Mouse (Mus musculus) heart, postnatal 4 days (tissue): ENCODE measurements at regions not wholly inside any gene's neighbourhood (a gene's known extent, or its start where the extent isn't known, plus 50 kb on each side); places are given as distances from the start of the nearest gene placed in this dataset.

ENCODE experiments used
- DNase-seq: peaks from one replicate; pipeline ENCODE4 v3.0.0; 2021

GRCm38 (mm10) chr8:26356801-26357200, 237.5 kb downstream of the Gm45692 start:
- DNase-seq: peak; percentile 41

- DNase-seq: no peak
These were observed 239.4 kb downstream of the Gm45692 start for GRCm38 (mm10) chr8:26358711-26359136.

GRCm38 (mm10) chr8:26362366-26362765, 243.0 kb downstream of the Gm45692 start:
- DNase-seq: no peak

- no peak for DNase-seq
These were observed 244.3 kb downstream of the Gm45692 start for GRCm38 (mm10) chr8:26363616-26364015.

- no peak for DNase-seq
These were observed 245.3 kb downstream of the Gm45692 start for GRCm38 (mm10) chr8:26364637-26365036.

DNA sequence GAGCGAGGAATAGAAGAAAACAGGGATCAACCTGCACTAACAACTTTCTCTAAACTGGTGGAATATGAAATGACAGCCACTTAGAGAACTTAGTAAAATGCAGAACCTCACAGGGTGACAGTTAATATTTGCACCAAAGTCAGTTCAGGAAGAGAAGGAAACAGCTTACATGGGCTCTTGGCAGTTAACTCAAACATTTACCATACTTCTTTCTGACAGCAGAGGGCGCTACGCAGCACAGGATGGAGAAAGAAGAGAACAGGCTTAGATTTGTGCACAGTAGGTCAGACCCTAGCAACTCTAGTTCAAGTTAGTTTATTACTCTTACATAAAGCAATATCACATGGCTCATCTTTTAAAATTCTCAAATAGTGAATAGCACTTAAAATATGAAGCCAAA, 261.3 kb downstream of the Gm45692 start:
- peak; percentile 81 for DNase-seq

- DNase-seq: no peak
These were observed 263.1 kb downstream of the Gm45692 start for GRCm38 (mm10) chr8:26382426-26382825.

DNA sequence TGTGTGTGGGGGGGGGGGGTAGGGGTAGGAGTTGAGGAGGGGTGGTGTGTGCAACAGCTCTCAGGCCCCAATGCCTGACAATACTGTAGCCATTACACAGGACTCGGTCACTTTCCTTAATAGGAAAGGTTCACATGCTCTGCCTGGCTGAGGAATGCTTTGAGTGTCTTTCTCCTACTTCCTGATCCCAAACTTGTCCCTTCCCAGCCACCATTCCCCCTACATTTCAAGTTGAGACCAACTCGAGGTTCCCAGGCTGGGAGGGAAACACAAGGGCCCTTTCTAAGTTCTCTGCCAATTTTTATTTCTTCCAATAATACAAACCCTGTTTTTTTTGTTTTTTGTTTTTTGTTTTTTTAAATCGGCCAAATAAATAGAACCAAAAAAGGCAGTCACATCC, 264.6 kb downstream of the Gm45692 start:
- no peak for DNase-seq

GRCm38 (mm10) chr8:26384305-26384993, 265.1 kb downstream of the Gm45692 start:
- DNase-seq: peak; percentile 18

GRCm38 (mm10) chr8:26384994-26385345, 265.6 kb downstream of the Gm45692 start:
- DNase-seq: no peak

- no peak for DNase-seq
These were observed 275.7 kb downstream of the Gm45692 start for GRCm38 (mm10) chr8:26395061-26395460.

- DNase-seq: no peak
These were observed 300.7 kb downstream of the Gm45692 start for GRCm38 (mm10) chr8:26420002-26420401.

DNA sequence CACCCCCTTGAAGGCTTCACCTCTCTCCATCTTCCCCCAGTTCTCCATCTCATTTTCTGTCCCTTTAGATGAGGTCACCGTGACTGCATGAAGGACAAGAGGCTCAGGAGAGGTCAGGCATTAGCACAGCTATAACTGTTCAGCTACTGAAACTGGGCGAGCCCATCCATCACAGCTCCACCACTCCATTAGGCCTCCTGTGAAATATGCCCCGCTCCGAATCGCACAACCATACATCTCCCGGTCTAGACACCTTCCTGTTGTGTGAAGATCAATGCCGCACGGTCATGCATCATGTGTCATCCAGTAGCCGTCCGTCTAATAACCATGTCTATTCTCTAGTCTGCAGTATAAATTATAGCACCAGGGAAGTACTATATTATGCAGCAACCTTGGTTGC, 301.2 kb downstream of the Gm45692 start:
- no peak for DNase-seq

DNA sequence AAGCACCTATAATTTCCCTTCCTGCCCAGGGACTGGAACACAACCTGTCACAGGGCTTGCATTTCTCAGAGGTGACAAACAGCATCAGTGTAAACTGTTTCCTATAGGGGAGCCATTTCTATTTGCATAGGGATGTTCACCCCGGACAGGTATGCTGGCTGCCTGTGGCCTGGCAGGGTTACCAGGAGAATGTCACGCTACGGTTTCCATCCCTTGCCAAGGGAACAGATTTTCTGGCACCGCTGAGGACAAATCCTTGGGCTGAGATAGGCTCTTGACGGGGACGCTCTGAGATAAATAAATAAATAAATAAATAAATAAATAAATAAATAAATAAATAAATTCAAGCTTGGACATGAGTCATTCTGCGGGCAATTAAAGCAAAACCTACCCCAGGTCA, 308.0 kb downstream of the Gm45692 start:
- no peak for DNase-seq

DNA sequence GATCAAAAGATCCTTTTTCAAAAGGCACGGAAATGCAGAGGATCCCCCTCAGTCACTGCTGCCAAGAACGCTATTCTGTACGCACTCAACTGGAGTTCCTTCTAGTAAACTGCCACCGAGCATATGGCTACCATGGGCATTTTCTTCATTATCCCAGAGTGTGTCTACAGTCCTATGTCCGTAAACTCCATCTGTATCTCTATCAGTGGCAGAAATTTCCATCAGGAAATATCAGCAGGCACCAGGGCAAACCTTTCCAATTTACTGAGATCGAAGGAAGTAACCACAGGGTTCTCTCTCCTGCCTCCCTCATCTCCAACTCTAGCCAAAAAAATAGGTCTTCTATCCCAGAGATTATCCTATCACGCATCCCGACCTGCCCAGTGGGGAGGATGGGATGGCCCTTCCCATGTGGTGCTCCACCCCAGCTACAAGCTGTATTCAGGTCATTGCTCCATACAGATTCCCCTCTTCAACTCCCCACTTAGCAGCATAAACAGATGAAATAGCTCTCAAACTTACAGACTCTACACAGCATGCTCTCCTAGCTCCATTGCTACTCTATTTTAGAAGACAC, 310.5 kb downstream of the Gm45692 start:
- DNase-seq: no peak

DNA sequence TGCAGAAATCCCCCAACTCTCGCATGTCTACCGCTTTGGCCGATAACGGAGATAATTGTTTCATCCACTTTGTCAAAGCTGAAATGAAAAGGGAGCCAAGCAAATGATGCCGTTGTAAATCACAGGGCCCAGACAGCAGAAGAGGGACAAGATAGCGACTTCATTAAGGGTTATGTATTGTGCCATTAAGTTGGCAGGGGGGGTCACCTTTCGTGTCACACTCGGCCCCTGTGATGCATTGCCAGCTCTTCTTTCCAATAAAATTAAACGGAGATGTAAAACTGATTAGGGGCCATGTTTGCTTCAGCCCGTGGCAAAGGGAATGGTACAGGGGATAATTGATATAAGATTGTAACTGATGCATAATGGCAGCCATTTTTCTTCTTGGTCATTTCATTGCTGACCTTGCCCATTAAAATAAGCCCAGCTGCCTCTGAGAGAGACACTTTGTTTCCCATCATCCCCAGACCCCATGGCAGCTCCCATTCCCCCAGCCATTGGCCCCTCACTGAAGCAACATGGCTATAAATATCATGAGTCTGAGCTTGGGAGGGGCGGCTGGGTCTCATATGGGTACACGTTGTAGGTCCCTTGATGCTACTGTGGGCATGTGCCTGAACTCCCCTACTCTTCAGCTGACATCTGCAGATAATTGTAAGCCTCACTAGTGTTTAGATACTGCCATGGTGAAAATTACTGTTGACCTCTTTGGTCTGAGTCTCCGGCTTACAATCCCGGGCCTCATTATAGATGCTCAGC, 313.0 kb downstream of the Gm45692 start:
- DNase-seq: no peak

- DNase-seq: no peak
These were observed 316.9 kb downstream of the Gm45692 start for GRCm38 (mm10) chr8:26436236-26436635.

DNA sequence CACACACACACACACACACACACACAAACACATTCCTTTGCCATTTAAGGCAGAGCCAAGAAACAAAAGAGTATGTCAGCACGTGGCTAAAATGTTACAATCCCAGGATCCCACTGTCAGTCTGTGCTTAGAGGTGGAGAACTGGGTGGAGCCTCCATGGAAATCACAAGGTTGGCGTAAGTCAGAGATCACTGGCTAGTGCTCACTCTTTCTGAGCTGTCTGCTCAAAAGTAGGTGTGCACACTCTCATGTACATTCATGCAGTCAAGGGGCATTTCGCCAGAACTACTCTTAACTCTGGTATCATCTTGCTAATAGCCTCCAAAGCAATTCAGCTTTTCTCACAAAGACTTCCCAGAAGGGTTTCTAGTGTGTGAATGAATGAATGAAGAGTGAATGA, 318.2 kb downstream of the Gm45692 start:
- DNase-seq: no peak

GRCm38 (mm10) chr8:26438246-26438862, 319.0 kb downstream of the Gm45692 start:
- no peak for DNase-seq

DNA sequence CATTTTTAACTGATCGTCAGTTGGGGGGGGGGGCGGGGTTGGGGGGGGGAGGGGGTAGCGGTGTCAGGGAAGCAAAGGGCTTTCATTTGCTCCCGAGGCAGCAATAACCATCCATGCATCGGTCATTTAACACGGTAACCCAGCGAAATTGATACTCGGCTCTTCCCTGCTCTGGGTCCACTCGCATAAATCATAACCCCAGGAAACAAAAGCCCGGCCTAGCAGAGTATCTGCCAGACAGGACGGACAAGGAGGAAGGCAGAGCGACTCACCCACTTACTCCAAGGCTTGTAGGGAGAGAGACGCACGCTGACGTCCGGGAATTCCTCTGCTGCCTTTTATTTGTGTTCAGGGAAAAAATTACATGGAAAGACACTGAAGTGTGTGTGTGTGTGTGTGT, 319.5 kb downstream of the Gm45692 start:
- DNase-seq: no peak

DNA sequence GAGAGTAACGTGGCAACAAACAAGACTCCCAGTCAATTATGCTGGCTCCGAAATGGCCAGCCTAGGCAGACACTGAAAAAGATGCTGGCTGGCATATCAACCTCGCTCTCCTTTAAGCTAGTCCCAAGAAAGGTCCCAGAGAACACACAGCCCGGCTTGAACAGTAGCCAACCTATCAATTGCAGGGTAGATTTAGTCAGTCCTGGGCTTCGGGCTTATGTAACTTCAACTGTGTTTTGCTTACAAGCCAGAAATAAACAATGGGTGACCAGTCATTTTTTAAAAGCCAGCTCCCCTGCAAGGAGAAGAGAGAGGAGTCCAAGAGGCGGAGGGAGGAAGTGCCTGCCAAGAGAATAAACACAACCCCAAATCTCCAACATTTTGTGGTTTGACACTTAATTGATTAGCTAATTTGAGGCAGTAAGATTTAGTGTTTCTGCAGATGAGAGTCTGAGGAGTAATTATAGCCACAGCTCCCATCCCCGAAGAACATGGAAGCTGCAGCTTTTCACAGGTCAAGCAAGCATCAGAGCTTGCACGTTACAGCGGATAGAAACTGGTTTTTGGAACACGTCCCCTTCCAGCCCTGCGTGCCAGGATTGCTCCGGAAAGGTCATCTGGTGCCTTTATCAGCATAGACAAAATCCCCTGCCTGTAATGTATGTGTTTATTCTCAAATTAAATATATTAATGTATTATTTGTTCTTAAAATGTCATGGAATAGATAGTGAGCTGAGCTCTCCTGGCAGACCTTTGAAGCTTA, 322.1 kb downstream of the Gm45692 start:
- DNase-seq: peak; percentile 22

DNA sequence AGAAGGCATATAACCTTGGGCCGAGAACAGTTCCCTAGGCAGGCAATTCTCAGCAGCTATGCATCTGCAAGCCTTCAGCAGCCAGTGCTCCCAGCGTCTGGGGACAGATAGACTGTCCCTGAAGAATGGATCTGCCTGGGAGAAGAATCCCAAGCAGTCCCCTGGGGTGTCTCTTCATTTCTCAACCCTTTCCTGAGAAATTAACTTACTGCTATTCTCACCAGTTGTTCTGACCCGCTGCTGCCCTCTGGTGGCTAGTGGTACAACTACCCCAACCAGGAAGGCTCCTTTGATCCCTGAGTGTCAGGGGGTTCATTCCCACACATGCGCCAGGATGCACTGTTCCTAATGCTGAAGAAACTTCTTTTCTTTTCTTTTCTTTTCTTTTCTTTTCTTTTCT, 323.7 kb downstream of the Gm45692 start:
- peak; percentile 85 for DNase-seq

DNA sequence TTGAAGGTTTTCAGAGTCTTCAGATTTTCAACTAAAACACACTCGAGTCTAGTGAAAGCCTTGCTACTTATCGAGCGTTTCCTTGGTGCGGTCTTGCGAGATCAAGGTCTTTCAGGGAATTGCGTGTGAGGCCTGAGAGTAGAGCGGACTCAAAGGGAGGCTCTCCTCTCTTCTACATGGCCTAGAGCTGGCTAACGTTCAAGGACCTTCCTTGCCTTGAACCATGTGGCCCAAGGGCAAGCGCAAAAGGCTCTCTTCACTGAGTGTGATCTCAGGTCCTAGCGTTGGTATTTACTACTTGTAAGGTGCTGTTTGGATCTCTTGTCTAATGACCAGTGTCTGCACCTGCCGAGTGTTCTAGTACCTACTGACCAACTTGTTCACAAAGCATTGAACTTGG, 324.4 kb downstream of the Gm45692 start:
- DNase-seq: no peak
